Mouse (Mus musculus) kidney, embryonic 16.5 days (tissue): ENCODE measurements at regions not wholly inside any gene's neighbourhood (a gene's known extent, or its start where the extent isn't known, plus 50 kb on each side); places are given as distances from the start of the nearest gene placed in this dataset.
A peak's percentile ranks its signal among the peaks of the same experiment; 100 is the strongest.

Experiments
- ATAC-seq: fragments of 200-750 bp; cut with Nextera tagmentation; 2 replicates; pipeline ENCODE4 v1.8.0; 2017; ENCODE audit warnings: moderate TSS enrichment; ENCODE audit not compliant: low FRiP score, low TSS enrichment
- H3K27ac ChIP-seq: fragments of 300-500 bp; sonication (generic); 2 replicates; pipeline ENCODE4 v1.5.1; 2014; ENCODE audit warnings: low read length
- H3K27me3 ChIP-seq: fragments of 300-500 bp; sonication (generic); 2 replicates; pipeline ENCODE4 v1.6.1; 2014; ENCODE audit warnings: low read length, control low read depth, mixed read lengths; ENCODE audit not compliant: insufficient read depth
- H3K36me3 ChIP-seq: fragments of 300-500 bp; sonication (generic); 2 replicates; pipeline ENCODE4 v1.6.1; 2014; ENCODE audit warnings: low read length, control low read depth, mixed read lengths; ENCODE audit not compliant: insufficient read depth
- H3K4me1 ChIP-seq: fragments of 300-500 bp; sonication (generic); 2 replicates; pipeline ENCODE4 v1.6.1; 2014; ENCODE audit warnings: low read length, control low read depth, mixed read lengths; ENCODE audit not compliant: insufficient read depth
- H3K4me2 ChIP-seq: fragments of 300-500 bp; sonication (generic); replicated peaks from 2 replicates; pipeline ENCODE4 v1.6.1; 2014; ENCODE audit warnings: low read depth, low read length
- H3K4me3 ChIP-seq: fragments of 300-500 bp; sonication (generic); 2 replicates; pipeline ENCODE4 v1.5.1; 2014; ENCODE audit warnings: mild to moderate bottlenecking, low read length
- H3K9ac ChIP-seq: fragments of 300-500 bp; sonication (generic); replicated peaks from 2 replicates; pipeline ENCODE4 v1.6.1; 2014; ENCODE audit warnings: low read length
- H3K9me3 ChIP-seq: fragments of 300-500 bp; sonication (generic); 2 replicates; pipeline ENCODE4 v1.6.1; 2016; ENCODE audit warnings: low read length, control low read depth
- WGBS: fragments of 180-500 bp; shearing (Covaris S2); extraction: QIAGEN DNeasy Blood & Tissue Kit; methylation state at CpG from one replicate; pipeline ENCODE4 v1.1.7; 2014; 5-methylcytosine and 5-hydroxymethylcytosine counted together

DNA sequence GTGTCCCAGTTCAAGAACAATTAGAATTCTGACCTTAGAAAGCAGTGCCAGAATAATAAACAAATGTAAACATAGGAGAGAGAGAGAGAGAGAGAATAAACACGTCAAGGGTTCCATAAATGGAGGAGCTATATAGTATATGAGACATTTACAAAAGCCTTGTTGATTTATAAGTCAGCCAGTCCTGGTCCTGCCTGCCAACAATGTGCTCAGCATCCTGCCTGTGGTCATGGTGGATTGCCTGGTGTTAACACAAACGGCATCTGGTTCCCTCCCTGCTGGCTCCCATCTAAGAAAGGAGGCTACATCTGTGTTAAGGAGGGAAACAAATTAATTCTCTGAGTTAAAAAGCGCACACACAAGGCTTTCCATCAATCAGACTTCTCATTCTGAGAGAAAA, 133.5 kb upstream of the Hnrnpa3 start:
- H3K36me3 ChIP-seq = no peaks in the 10 kb centered on the region
- H3K9me3 ChIP-seq = no peaks in the 10 kb centered on the region; the same call in 1 of the 2 replicates
- no peaks in the 10 kb centered on the region for H3K4me1 ChIP-seq
- H3K27ac ChIP-seq = no peak overlapping the region
- no peaks in the 10 kb centered on the region for H3K27me3 ChIP-seq
- no peak overlapping the region for H3K4me3 ChIP-seq
- ATAC-seq = no peak
- 38% methylated on average over 3 of the region's 3 CpGs for WGBS
- no peak overlapping the region for H3K4me2 ChIP-seq
- no peak overlapping the region for H3K9ac ChIP-seq

DNA sequence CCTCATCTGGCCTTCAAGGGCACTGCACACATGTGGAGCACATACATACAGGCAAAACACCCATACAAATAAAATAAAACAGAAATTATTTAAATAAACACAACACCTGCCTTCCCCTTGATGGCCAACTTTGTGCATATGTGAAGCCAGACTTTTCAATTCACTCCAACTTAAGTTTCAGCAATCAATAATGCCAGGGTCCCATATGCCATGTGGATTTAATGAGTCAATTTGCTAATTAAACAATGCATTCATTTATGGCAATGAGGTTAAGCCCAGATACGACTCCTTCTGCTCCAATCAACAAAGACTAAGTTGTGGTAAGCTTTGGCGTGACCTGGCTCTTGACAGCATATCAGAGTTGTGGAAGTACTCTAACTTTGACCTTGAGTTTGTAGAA, 130.4 kb upstream of the Hnrnpa3 start:
- Histone ChIP-seq H3K4me1 (no peaks in the 10 kb centered on the region), H3K4me2 (no peak overlapping the region), H3K9ac (no peak overlapping the region), H3K4me3 (no peak overlapping the region), H3K9me3 (no peaks in the 10 kb centered on the region; the same call in 1 of the 2 replicates), H3K27ac (no peak overlapping the region), H3K27me3 (no peaks in the 10 kb centered on the region), H3K36me3 (no peaks in the 10 kb centered on the region)
- 86% methylated on average over 2 of the region's 2 CpGs for WGBS
- ATAC-seq = no peak

DNA sequence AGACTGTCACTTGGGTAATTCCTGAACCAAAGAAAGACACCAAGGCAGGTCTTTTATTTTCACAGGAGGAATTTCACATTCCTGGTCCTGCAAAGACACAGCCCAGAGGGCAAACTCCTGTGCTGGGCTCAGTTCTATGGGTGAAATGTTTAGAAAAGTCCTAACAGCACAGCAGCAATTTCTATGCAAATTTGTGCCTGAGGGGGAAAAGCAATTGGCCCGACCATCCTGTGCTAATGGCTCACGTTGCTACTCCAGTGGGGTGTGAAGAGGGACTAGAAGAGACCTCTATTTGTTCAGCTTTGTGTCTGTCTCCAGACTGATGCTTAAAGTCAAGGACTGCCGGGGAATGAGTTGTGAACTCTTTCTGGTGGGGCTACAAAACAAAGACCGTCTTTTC, 120.9 kb upstream of the Hnrnpa3 start:
- Histone ChIP-seq H3K27me3 (no peaks in the 10 kb centered on the region), H3K9me3 (no peaks in the 10 kb centered on the region), H3K27ac (no peak overlapping the region), H3K9ac (no peak overlapping the region), H3K4me3 (no peak overlapping the region), H3K4me1 (0 out of 2 replicates have a peak, but pooled peaks cover 7% of the 10 kb centered on the region), H3K36me3 (no peaks in the 10 kb centered on the region), H3K4me2 (no peak overlapping the region)
- WGBS = 22% methylated on average over 4 of the region's 4 CpGs
- 0 out of 2 replicates have a peak, but pooled peaks have one; percentile 19 for ATAC-seq

DNA sequence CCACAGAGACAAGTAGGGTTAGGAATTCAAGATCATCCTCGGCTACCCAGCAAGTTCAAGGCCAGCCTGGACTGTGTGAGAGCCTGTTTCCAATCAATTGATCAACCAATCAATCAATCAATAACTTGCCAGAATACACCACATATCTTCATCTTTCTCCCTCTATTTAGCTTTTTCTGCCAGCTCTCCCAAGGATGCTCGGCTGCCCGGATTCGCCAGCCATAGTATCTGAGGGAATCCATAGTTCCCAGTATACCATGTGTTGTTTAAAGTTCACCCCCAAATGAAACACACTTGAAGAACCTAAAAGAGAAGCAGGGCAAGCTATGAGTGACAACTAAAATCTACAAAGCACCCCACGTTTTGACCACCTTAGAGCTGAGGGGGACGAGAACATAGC, 119.3 kb upstream of the Hnrnpa3 start:
- no peak for ATAC-seq
- Histone ChIP-seq H3K4me2 (no peak overlapping the region), H3K9ac (no peak overlapping the region), H3K27ac (no peak overlapping the region), H3K36me3 (no peaks in the 10 kb centered on the region), H3K4me3 (no peak overlapping the region), H3K9me3 (no peaks in the 10 kb centered on the region), H3K27me3 (no peaks in the 10 kb centered on the region), H3K4me1 (0 out of 2 replicates have a peak, but pooled peaks cover 7% of the 10 kb centered on the region)
- 95% methylated on average over 6 of the region's 6 CpGs for WGBS

DNA sequence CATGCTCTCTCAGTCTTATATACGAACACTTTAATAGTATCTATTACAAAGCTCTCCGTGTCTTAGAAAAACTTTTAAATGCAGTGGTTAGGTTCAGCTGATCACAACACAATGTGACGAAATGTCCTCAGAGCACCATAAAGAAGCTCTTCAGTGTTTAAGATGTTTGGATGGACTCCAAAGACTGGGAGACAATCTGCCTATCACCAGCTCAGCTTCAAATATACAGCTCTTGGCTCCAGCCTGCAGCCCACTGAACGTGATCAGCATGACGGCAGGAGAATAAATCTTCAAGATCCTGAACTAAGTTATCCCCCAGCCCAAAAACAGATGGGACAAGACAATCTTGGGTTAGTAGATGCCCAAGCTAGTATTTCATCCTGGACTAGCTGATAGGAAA, 116.7 kb upstream of the Hnrnpa3 start:
- 59% methylated on average over 5 of the region's 5 CpGs for WGBS
- no peak for ATAC-seq

DNA sequence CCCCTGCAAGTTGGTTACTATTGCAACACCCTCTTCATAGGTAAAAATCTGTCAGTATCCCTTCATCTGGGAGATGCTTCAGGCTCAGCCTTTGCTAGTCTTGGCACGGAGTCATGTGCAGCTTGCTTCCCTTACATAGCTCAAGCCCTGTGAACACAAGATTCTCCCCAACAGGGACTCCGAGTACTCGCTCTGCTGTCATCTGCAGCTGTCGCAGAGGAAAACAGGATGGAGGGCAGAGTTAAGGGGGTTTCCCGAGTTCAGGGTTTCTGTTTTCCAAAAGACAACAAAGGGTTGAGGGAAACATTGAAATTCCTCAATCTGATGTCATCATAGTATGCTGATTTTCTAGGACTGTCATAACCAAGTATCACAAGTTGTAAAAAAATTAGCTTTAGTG, 116.3 kb upstream of the Hnrnpa3 start:
- Histone ChIP-seq H3K36me3 (no peaks in the 10 kb centered on the region), H3K9ac (no peak overlapping the region), H3K4me2 (no peak overlapping the region), H3K4me1 (0 out of 2 replicates have a peak, but pooled peaks cover 7% of the 10 kb centered on the region), H3K9me3 (no peaks in the 10 kb centered on the region), H3K4me3 (no peak overlapping the region), H3K27ac (no peak overlapping the region), H3K27me3 (no peaks in the 10 kb centered on the region)
- WGBS = 52% methylated on average over 5 of the region's 5 CpGs
- no peak for ATAC-seq

More for the DNA sequence above, 116.7 kb upstream of the Hnrnpa3 start:
- Histone ChIP-seq H3K9me3 (no peaks in the 10 kb centered on the region), H3K4me3 (no peak overlapping the region), H3K27ac (no peak overlapping the region), H3K9ac (no peak overlapping the region), H3K36me3 (no peaks in the 10 kb centered on the region), H3K4me1 (0 out of 2 replicates have a peak, but pooled peaks cover 7% of the 10 kb centered on the region), H3K27me3 (no peaks in the 10 kb centered on the region), H3K4me2 (no peak overlapping the region)

DNA sequence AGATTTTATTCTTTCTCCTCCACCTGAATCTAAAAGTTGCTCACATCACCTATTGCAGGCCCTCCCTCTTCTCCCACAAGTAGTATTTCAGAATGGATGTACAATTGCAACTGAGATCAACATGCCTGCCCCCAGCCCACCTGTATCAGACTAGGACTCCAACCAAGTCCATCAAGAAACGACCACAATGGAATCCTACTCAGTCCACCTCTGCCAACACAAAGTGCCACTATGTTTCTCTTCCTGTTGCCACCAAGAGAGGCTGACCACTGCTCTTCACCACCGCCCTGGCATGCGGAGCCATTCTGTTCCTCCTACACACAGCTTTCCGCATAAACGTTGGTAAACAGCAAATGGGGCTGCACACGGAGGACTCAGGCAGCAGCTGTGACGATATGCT, 113.1 kb upstream of the Hnrnpa3 start:
- no peak for ATAC-seq
- no peaks in the 10 kb centered on the region for H3K27me3 ChIP-seq
- no peak overlapping the region for H3K9ac ChIP-seq

DNA sequence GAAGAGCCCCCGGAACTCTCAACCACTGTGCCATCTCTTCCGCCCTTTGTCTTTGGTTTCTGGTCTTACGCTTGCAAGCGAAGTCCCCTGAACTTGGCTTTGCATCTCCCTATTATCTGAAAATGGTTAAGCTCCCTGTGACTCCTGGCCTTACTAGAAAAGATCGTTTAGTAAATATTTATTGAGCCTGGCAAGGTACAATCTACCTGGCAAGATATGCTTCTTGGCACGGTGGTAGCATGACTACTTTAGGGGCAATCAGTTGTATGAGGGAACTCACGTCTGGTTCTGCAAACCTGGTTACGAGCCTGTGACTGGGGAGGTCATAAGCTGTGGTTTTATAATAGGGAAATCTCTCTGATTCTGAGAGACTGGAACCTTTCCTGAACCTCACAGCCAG, 103.4 kb upstream of the Hnrnpa3 start:
- ATAC-seq = no peak
- H3K4me1 ChIP-seq = no peaks in the 10 kb centered on the region
- H3K9me3 ChIP-seq = no peaks in the 10 kb centered on the region
- 90% methylated on average over 8 of the region's 8 CpGs for WGBS
- no peak overlapping the region for H3K9ac ChIP-seq
- no peak overlapping the region for H3K4me3 ChIP-seq
- H3K27ac ChIP-seq = no peak overlapping the region
- H3K36me3 ChIP-seq = no peaks in the 10 kb centered on the region
- no peak overlapping the region for H3K4me2 ChIP-seq
- H3K27me3 ChIP-seq = no peaks in the 10 kb centered on the region

More for the DNA sequence above, 113.1 kb upstream of the Hnrnpa3 start:
- Histone ChIP-seq H3K27ac (no peak overlapping the region), H3K36me3 (no peaks in the 10 kb centered on the region), H3K4me3 (no peak overlapping the region), H3K4me1 (0 out of 2 replicates have a peak, but pooled peaks cover 2% of the 10 kb centered on the region), H3K9me3 (no peaks in the 10 kb centered on the region), H3K4me2 (no peak overlapping the region)
- WGBS = 74% methylated on average over 7 of the region's 7 CpGs

DNA sequence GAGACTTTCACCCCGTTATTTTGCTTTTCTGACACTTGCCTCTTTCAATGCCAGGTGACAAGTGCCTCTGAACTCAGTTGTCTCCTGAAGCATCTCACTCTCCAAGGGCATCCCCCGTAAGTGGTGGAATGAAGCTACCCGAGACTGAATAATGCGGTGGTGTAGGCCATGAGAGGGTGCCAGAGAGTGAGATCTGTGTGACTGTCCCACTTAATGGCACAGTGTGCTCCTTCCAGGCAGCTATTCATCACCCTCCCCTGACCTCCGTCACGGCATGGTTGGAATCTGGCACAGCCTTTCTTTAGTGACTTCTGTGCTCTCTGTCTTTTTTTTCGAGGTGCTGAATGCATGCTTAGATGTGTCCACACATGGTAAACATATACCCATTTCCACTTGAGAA, 102.3 kb upstream of the Hnrnpa3 start:
- H3K4me3 ChIP-seq = no peak overlapping the region
- H3K27ac ChIP-seq = no peak overlapping the region
- no peaks in the 10 kb centered on the region for H3K4me1 ChIP-seq
- H3K36me3 ChIP-seq = no peaks in the 10 kb centered on the region
- no peaks in the 10 kb centered on the region for H3K9me3 ChIP-seq
- no peaks in the 10 kb centered on the region for H3K27me3 ChIP-seq
- H3K9ac ChIP-seq = no peak overlapping the region
- H3K4me2 ChIP-seq = no peak overlapping the region
- 42% methylated on average over 7 of the region's 7 CpGs for WGBS
- no peak for ATAC-seq

DNA sequence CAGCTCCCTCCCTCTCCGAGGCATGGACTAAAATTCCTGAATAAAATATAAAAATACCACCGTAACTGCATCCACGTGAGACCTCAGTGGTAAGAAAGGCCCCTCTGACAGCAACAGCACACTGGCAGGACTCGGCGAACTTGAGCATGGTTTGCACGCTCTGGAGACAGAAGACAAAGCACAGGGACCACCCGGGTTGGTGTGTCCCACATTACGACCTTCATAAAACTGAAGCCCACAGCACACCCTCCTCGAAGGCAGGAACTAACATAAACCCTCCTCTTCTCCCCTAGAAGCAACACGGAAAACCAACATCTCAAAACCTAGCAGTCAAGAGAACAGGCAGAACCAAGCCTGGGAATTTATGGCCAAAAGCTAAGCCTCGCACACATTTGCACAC, 101.7 kb upstream of the Hnrnpa3 start:
- ATAC-seq = no peak
- H3K9ac ChIP-seq = no peak overlapping the region
- no peak overlapping the region for H3K27ac ChIP-seq
- no peaks in the 10 kb centered on the region for H3K4me1 ChIP-seq
- H3K9me3 ChIP-seq = no peaks in the 10 kb centered on the region
- H3K4me3 ChIP-seq = no peak overlapping the region
- WGBS = 44% methylated on average over 11 of the region's 11 CpGs
- H3K36me3 ChIP-seq = no peaks in the 10 kb centered on the region
- no peak overlapping the region for H3K4me2 ChIP-seq
- no peaks in the 10 kb centered on the region for H3K27me3 ChIP-seq
